Mouse (Mus musculus) heart, adult 2 months (tissue): ENCODE measurements around the gene Stk17b. TPM values are rescaled to one million over a fixed set of nuclear protein-coding genes. Genes with fewer than 3 reads are reported as not detected.

ENCODE experiments used
- DNase-seq, 2 experiments: peaks; one replicate each; pipeline ENCODE4 v3.0.0; 2021
- H3K27ac ChIP-seq: fragments of 200-600 bp; 2 replicates; pipeline ENCODE4 v1.8.1; 2022
- H3K27me3 ChIP-seq: fragments of 200-500 bp; 2 replicates; pipeline ENCODE4 v1.6.1; 2012; ENCODE audit warnings: mild to moderate bottlenecking, low read length, inconsistent platforms, mixed read lengths; ENCODE audit not compliant: control insufficient read depth, insufficient read depth
- H3K36me3 ChIP-seq: fragments of 200-500 bp; 2 replicates; pipeline ENCODE4 v1.6.1; 2012; ENCODE audit warnings: low read length, inconsistent platforms; ENCODE audit not compliant: control insufficient read depth, insufficient read depth
- H3K4me1 ChIP-seq: fragments of 200-500 bp; 2 replicates; pipeline ENCODE4 v1.6.1; 2011; ENCODE audit warnings: low read length; ENCODE audit not compliant: control insufficient read depth, insufficient read depth
- H3K4me3 ChIP-seq: fragments of 200-600 bp; 2 replicates; pipeline ENCODE4 v1.8.1; 2022
- H3K79me2 ChIP-seq: fragments of 200-500 bp; replicated peaks from 2 replicates; pipeline ENCODE4 v1.6.1; 2012; ENCODE audit warnings: mild to moderate bottlenecking, inconsistent platforms, low read length, moderate library complexity, mixed read lengths; ENCODE audit not compliant: control insufficient read depth, insufficient read depth
- H3K9ac ChIP-seq: fragments of 200-500 bp; 2 replicates; pipeline ENCODE4 v1.6.1; 2012; ENCODE audit warnings: low read depth, mild to moderate bottlenecking, control low read depth, inconsistent platforms, low read length, mixed read lengths
- CTCF ChIP-seq: fragments of 200-600 bp; IDR thresholded peaks from 2 replicates; pipeline ENCODE4 v1.8.1; 2022; ENCODE audit warnings: antibody characterized with exemption, mild to moderate bottlenecking, moderate library complexity
- EP300 ChIP-seq: fragments of 200-500 bp; IDR thresholded peaks from 2 replicates; pipeline ENCODE4 v1.6.1; 2011; ENCODE audit warnings: low read depth, low read length, control low read depth; ENCODE audit not compliant: insufficient read depth
- POLR2A ChIP-seq: fragments of 200-500 bp; IDR thresholded peaks from 2 replicates; pipeline ENCODE4 v1.6.1; 2011; ENCODE audit warnings: mild to moderate bottlenecking, low read depth, low read length, control low read depth; ENCODE audit not compliant: insufficient read depth
- WGBS: fragments of 180-500 bp; shearing (Covaris S2); methylation state at CpG from one replicate; pipeline ENCODE4 v1.1.7; 2018; 5-methylcytosine and 5-hydroxymethylcytosine counted together
- intact Hi-C: fragments of 180-260 bp; cut with DNase I; formaldehyde crosslinking; loops from one replicate; pipeline ENCODE4 v1.15.1; 2025
- polyA plus RNA-seq: library from polyadenylated mRNA; depleted of rRNA; stranded (reverse); fragments of >200 nt; gene quantifications from 2 replicates; pipeline ENCODE4 v1.2.3, GENCODE M21; 2012
- total RNA-seq, 2 experiments: library from RNA; stranded (reverse); gene quantifications; 2 replicates each; pipeline ENCODE4 v1.2.3; 2021

Gene Stk17b
- total and polyA plus RNA-seq, 3 experiments, result 3.5 to 13.5 (median 12.5) TPM

GRCm38 (mm10) chr1:53781311-53781710 is 3.7 kb downstream of the Stk17b start:
- peaks cover 2% of the 10 kb centered on the region for H3K36me3 ChIP-seq
- no peak overlapping the region for H3K4me3 ChIP-seq
- intact Hi-C loops, result no loop called here
- no peak overlapping the region for H3K9ac ChIP-seq
- no peak for DNase-seq
- H3K27ac ChIP-seq, result no peak overlapping the region
- H3K4me1 ChIP-seq, result peaks cover 3% of the 10 kb centered on the region
- TF ChIP-seq EP300 (no peak), CTCF (no peak), POLR2A (no peak)
- H3K27me3 ChIP-seq, result no peaks in the 10 kb centered on the region
- 96% methylated on average over 1 of the region's 1 CpGs for WGBS
- peaks cover 4% of the 10 kb centered on the region for H3K79me2 ChIP-seq

GRCm38 (mm10) chr1:53776176-53776905 is 8.7 kb downstream of the Stk17b start:
- Histone ChIP-seq H3K9ac (no peak overlapping the region), H3K27ac (no peak overlapping the region; the same call in 1 of the 2 replicates), H3K4me3 (no peak overlapping the region), H3K4me1 (peaks cover 3% of the 10 kb centered on the region), H3K27me3 (no peaks in the 10 kb centered on the region), H3K79me2 (peaks cover 4% of the 10 kb centered on the region), H3K36me3 (peaks cover 6% of the 10 kb centered on the region)
- intact Hi-C loops, result no loop called here
- no peak for DNase-seq
- TF ChIP-seq CTCF, result no peak
- no peak for TF ChIP-seq POLR2A
- no peak for TF ChIP-seq EP300
- 60% methylated on average over 7 of the region's 7 CpGs for WGBS

- DNase-seq, result no peak
- Histone ChIP-seq H3K4me3 (no peak overlapping the region), H3K36me3 (peaks cover 6% of the 10 kb centered on the region), H3K27me3 (no peaks in the 10 kb centered on the region), H3K4me1 (peaks cover 3% of the 10 kb centered on the region), H3K9ac (no peak overlapping the region), H3K27ac (no peak overlapping the region; the same call in 1 of the 2 replicates), H3K79me2 (peaks cover 2% of the 10 kb centered on the region)
- intact Hi-C loops, result no loop called here
- WGBS, result 89% methylated on average over 2 of the region's 2 CpGs
- TF ChIP-seq POLR2A (no peak), EP300 (no peak), CTCF (no peak)
These were observed 9.5 kb downstream of the Stk17b start for GRCm38 (mm10) chr1:53775545-53775944.

- no peak for DNase-seq
- intact Hi-C loops, result no loop called here
- TF ChIP-seq CTCF, result no peak
- no peak for TF ChIP-seq POLR2A
- no peak for TF ChIP-seq EP300
- WGBS, result 61% methylated on average over 6 of the region's 6 CpGs
- no peak overlapping the region; the same call in 1 of the 2 replicates for H3K27ac ChIP-seq
- H3K79me2 ChIP-seq, result peaks cover 2% of the 10 kb centered on the region
- peaks cover 6% of the 10 kb centered on the region for H3K36me3 ChIP-seq
- H3K27me3 ChIP-seq, result no peaks in the 10 kb centered on the region
- peaks cover 3% of the 10 kb centered on the region for H3K4me1 ChIP-seq
- no peak overlapping the region for H3K4me3 ChIP-seq
- no peak overlapping the region for H3K9ac ChIP-seq
These were observed 10.0 kb downstream of the Stk17b start for GRCm38 (mm10) chr1:53775036-53775435.

- Histone ChIP-seq H3K9ac (no peak overlapping the region), H3K79me2 (peaks cover 2% of the 10 kb centered on the region), H3K4me3 (no peak overlapping the region), H3K36me3 (peaks cover 6% of the 10 kb centered on the region), H3K27me3 (no peaks in the 10 kb centered on the region), H3K27ac (peak overlapping the region; percentile 32; the same call in 1 of the 2 replicates), H3K4me1 (peaks cover 2% of the 10 kb centered on the region)
- intact Hi-C loops, result no loop called here
- no peak for DNase-seq
- TF ChIP-seq POLR2A (no peak), EP300 (no peak), CTCF (no peak)
- 86% methylated on average over 3 of the region's 3 CpGs for WGBS
These were observed 10.5 kb downstream of the Stk17b start for GRCm38 (mm10) chr1:53774571-53774970.

- peak overlapping the region; percentile 32; the same call in 1 of the 2 replicates for H3K27ac ChIP-seq
- no peak overlapping the region for H3K9ac ChIP-seq
- H3K4me1 ChIP-seq, result peaks cover 1% of the 10 kb centered on the region
- peaks cover 2% of the 10 kb centered on the region for H3K79me2 ChIP-seq
- no peaks in the 10 kb centered on the region for H3K27me3 ChIP-seq
- peaks cover 6% of the 10 kb centered on the region for H3K36me3 ChIP-seq
- TF ChIP-seq CTCF (no peak), EP300 (no peak)
- peak in 1 of 2 experiments; percentile 60 for DNase-seq
- no peak overlapping the region for H3K4me3 ChIP-seq
- WGBS, result 54% methylated on average over 6 of the region's 6 CpGs
- intact Hi-C loops, result no loop called here
These were observed 11.0 kb downstream of the Stk17b start for GRCm38 (mm10) chr1:53773994-53774393.
